Mouse (Mus musculus) embryo, embryonic 9.5 days (tissue): ENCODE measurements around the gene Ino80.

Experiments used
- DNase-seq: peaks from one replicate; pipeline ENCODE4 v3.0.0-alpha.2; 2017; ENCODE audit errors: extremely low spot score

Ino80 gene

DNA sequence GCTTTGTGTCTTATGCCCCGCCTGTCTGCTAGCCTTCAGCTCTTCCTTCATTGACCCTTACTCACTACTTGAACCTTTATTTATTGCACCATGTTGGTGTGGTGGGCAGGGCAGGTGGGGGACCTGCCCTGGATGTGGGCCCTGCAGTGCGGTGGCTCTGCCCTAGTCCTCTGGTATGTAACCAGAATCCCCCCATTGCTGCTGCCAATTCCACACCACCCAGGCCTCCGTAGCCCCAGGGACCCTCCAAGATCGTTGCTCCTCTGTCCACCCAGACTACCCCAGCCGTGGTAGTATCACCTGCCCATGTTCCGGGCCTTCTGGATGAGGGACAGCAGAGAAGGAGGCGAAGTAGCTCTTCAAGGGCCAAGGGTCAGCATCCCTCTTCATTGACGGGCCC lies 123.8 kb downstream of the Ino80 start:
- DNase-seq, result no peak

DNA sequence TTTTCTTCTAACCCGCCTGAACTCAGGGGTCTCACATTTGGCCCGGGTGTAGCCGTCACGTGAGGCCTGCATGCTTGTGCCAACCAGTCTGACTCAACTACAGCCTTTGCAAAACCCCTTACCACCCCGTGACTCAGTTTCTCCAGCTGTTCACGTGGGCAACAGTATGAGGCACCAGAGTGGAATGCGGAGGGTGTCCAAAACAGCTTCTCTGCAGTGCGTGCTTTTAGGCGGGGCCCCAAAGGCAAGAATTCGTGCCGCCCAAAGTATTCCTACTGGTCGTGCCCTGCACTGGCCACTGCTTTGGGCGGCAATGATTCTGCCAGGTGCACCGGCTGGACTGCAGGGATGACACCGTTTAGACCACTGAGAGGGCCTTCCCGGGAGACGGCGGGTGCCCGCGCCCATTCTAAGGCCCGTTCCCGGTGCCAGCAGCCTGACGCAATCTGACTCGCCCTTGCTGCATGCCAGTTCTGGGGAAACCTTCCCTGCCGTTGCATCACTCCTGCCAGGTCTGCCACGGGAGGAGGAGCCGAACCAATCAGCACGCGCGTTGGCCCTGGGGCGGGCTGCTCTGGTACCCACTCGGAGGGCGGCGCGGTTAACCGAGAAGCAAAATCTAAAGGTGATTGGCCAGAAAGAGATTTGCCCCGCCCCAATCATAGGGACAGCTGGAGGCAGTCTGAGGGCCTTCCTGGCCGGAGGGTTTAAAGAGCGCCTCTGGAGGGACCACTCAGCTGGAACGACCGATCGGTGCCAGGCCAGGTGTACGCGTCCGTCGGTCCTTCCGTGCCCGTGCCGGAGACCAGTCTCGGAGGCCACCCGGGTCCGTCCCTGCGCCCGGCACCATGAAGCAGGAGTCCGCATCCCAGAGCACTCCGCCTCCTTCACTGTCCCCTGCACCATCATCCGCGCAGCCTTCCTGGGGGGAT lies 126.7 kb downstream of the Ino80 start, which contains the start of gene Chac1:
Gene Chac1 (plus strand): TSS at position 675 of the 932 bp plus-strand sequence.
- peak; percentile 87 for DNase-seq

GRCm38 (mm10) chr2:119344537-119345138 lies 132.8 kb downstream of the Ino80 start:
- DNase-seq, result no peak

DNA sequence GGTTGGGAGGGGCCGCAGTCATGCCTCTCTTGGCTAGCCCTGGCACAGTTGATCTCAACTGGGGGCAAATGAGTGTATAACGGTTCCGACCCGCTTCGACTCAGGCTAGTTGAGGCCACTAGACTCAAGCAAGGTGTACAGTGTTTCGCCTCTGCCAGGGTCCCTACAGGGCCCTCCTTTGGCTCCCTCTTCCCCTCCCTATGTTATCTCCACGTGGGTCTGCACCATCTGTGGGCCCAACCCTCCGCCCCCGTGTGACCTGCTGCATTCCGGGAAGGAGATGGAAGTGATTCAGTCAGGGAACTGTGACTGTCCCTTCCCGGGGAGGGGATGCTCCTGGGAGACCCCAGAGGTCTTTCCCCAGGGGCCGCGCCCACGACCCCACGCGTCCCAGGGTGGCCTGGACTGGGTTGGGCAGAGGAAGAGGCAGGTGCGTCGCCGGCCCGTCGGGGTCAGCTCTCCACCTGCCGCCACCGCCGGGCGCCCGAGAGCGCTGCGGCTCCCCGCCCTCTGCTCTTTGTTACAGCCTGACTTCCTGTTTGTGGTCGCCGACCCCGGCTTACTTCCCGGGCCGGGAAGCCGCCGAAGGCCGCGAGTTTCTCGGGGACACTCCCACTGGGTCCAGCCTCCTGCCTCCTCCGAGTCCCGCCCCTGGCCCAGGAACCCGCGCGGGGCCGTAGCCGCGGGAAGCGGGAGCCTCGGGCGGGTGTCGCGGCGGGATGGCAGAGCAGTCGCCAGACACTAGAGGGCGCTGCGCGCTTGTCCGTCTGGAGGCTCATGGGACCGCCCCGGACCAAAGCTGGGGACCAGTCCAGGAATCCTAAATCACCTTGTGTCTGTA lies 139.8 kb downstream of the Ino80 start:
- peak; percentile 89 for DNase-seq

GRCm38 (mm10) chr2:119336470-119336869 lies 141.0 kb downstream of the Ino80 start:
- DNase-seq, result no peak

- DNase-seq, result no peak
Measured at GRCm38 (mm10) chr2:119336002-119336401, 141.5 kb downstream of the Ino80 start.

- DNase-seq, result no peak
Measured at GRCm38 (mm10) chr2:119335535-119335934, 142.0 kb downstream of the Ino80 start.

DNA sequence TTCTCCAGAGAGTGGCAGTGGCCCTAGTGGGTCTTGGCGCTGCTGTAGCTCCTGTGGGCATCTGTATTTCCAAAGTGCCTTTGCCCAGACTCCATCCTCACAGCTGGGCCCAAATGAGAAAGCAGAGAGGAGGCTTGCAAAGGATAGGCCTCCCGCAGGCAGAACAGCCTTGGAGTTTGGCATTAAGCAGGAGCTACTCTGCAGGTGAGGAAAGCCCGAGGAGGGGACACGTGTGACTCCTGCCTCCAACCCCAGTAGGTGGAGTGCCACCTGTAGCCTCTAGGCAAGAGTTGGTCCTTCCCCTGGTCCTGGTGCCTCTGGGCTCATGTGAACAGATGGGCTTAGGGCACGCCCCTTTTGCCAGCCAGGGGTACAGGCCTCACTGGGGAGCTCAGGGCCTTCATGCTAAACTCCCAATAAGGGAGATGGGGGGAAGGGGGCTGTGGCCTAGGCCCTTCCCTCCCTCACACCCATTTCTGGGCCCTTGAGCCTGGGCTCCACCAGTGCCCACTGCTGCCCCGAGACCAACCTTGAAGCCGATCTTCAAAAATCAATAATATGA lies 142.4 kb downstream of the Ino80 start:
- DNase-seq, result no peak

DNA sequence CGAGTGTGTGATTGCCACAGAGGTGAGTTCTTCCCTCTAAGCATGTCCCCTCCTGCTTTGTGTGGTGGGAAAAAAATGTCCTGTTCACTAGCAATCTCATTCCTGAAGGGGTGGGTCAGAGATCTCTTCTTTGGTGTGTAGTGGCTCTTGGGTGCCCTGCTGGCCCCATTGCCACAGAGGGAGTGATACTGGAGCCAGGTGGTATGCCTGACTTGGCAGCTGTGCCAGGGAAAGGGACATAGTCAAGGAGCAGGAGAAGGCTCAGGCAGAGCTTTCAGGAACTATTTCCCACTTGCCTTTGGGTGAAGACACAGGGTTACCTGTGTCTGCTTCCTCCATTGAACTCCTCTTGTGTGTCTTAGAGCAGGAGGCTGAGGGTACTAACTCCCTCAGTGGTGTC lies 143.4 kb downstream of the Ino80 start:
- DNase-seq, result no peak

- DNase-seq, result no peak
Measured at GRCm38 (mm10) chr2:119332177-119332661, 145.3 kb downstream of the Ino80 start.

- no peak for DNase-seq
Measured at GRCm38 (mm10) chr2:119330795-119331194, 146.7 kb downstream of the Ino80 start.

GRCm38 (mm10) chr2:119329123-119329817 lies 148.2 kb downstream of the Ino80 start:
- DNase-seq, result no peak

- no peak for DNase-seq
Measured at GRCm38 (mm10) chr2:119328546-119328945, 148.9 kb downstream of the Ino80 start.

DNA sequence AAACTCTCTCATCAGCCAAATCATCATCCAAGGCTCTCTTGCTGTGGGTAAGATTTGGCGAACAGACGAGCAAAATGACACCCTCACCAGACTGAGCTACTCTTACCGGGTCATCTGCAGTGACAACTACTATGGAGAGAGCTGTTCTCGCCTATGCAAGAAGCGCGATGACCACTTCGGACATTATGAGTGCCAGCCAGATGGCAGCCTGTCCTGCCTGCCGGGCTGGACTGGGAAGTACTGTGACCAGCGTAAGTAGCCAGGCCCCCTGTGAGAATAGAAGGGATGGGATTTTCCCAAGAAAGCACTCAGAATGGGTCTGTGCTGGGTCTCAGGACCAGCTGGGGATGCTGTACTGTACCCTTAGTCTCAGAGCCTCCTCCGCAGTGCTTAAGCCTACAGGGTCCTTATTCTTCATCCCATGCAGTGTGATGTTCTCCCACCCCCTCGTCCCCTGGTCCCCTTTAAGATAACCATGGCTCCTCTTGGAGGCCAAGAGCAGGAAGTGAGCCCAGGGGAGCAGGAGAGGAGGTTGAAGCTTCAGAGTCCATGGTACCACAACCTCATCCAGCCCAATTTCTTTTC lies 149.5 kb downstream of the Ino80 start:
- no peak for DNase-seq

GRCm38 (mm10) chr2:119327102-119327480 lies 150.4 kb downstream of the Ino80 start:
- DNase-seq, result peak; percentile 58

- DNase-seq, result no peak
Measured at GRCm38 (mm10) chr2:119326161-119327101, 151.1 kb downstream of the Ino80 start.

DNA sequence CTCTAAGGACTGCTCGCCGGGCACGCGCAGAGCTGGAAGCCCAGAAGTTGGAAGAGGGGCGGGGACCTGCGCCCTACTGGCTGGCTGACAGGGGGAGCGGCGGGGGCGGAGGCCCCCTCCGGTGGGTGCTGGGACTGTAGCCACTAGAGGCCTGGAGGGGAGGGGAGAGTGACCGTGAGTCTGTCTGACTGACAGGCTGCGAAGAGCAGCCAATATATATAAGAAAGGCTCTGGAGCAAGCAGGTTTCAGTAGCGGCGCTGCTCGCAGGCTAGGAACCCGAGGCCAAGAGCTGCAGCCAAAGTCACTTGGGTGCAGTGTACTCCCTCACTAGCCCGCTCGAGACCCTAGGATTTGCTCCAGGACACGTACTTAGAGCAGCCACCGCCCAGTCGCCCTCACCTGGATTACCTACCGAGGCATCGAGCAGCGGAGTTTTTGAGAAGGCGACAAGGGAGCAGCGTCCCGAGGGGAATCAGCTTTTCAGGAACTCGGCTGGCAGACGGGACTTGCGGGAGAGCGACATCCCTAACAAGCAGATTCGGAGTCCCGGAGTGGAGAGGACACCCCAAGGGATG lies 151.8 kb downstream of the Ino80 start, which contains the start of gene Dll4:
Gene Dll4 (plus strand): TSS at position 217 of the 576 bp plus-strand sequence.
- DNase-seq, result peak; percentile 61

DNA sequence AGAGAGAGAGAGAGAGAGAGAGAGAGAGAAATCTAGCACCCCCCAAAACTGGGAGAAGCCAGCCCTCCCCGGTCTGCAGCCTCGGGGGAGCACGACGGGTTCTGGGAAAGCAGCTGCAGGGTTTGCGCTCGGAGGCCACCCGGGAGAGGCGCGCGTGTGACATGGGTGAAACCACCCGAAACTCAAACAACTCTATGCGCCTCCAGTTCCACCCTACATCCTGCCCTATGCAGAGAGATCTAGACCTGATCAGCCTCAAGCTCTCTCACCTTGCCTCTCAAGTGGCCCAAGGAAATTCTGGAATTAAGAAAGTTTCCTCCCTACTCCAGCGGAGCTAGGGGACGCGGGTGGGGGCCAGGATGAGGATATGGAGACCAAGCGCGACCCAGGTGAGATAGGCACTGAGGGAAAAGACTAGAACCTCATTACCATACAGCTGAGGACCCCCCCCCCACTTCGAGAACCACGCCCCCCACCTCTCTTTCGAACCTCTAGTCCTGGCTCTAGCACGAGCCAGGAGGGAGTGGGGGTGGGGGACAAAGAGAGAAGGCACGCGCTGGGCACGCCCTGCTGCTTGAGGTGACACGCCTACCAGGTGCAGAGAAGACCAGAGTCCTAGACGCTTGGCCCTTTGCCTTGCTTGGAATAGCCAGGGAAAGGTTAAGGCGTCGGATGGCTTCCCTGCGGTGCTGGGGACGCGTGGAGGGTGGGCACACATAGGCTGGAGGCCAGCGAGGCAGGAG lies 152.7 kb downstream of the Ino80 start:
- DNase-seq, result no peak
